Mouse (Mus musculus) embryonic facial prominence, embryonic 15.5 days (tissue): ENCODE measurements around the gene Pecam1. TPM values are rescaled to one million over a fixed set of nuclear protein-coding genes. Genes with fewer than 3 reads are reported as not detected.
"Not testable (repeated sequence)": the region's sequence is repeated elsewhere in the genome, so short reads cannot be mapped to it uniquely, and the experiment has no call there.

Source experiments
- ATAC-seq: fragments of 200-750 bp; cut with Nextera tagmentation; 2 replicates; pipeline ENCODE4 v1.8.0; 2017; ENCODE audit warnings: low read depth, moderate TSS enrichment; ENCODE audit not compliant: insufficient number of reproducible peaks, low FRiP score, low TSS enrichment
- H3K27ac ChIP-seq: fragments of 300-500 bp; sonication (generic); replicated peaks from 2 replicates; pipeline ENCODE4 v1.5.1; 2015; ENCODE audit warnings: mild to moderate bottlenecking, inconsistent platforms
- H3K27me3 ChIP-seq: fragments of 300-500 bp; sonication (generic); 2 replicates; pipeline ENCODE4 v1.6.1; 2015; ENCODE audit warnings: inconsistent platforms
- H3K36me3 ChIP-seq: fragments of 300-500 bp; sonication (generic); 2 replicates; pipeline ENCODE4 v1.6.1; 2015; ENCODE audit warnings: mild to moderate bottlenecking, inconsistent platforms
- H3K4me1 ChIP-seq: fragments of 300-500 bp; sonication (generic); 2 replicates; pipeline ENCODE4 v1.6.1; 2015; ENCODE audit warnings: inconsistent platforms
- H3K4me2 ChIP-seq: fragments of 300-500 bp; sonication (generic); replicated peaks from 2 replicates; pipeline ENCODE4 v1.6.1; 2015; ENCODE audit warnings: mild to moderate bottlenecking, inconsistent platforms
- H3K4me3 ChIP-seq: fragments of 300-500 bp; sonication (generic); replicated peaks from 2 replicates; pipeline ENCODE4 v1.5.1; 2015; ENCODE audit warnings: mild to moderate bottlenecking, inconsistent platforms
- H3K9ac ChIP-seq: fragments of 300-500 bp; sonication (generic); 2 replicates; pipeline ENCODE4 v1.6.1; 2015; ENCODE audit warnings: inconsistent platforms
- H3K9me3 ChIP-seq: fragments of 300-500 bp; sonication (generic); replicated peaks from 2 replicates; pipeline ENCODE4 v1.6.1; 2016; ENCODE audit warnings: inconsistent platforms
- WGBS: fragments of 180-500 bp; shearing (Covaris S2); methylation state at CpG from one replicate; pipeline ENCODE4 v1.1.7; 2015; 5-methylcytosine and 5-hydroxymethylcytosine counted together
- polyA plus RNA-seq: library from polyadenylated mRNA; unstranded; fragments of >200 nt; fragmentation: Nextera tagmentation; extraction: Ambion mirVana; gene quantifications from 2 replicates; pipeline ENCODE4 v1.2.1, GENCODE M21; 2015

Gene Pecam1
- polyA plus RNA-seq, 1 experiment from 2014 or later, result 43.7 TPM

GRCm38 (mm10) chr11:106663838-106664237 lies 86.6 kb downstream of the Pecam1 start:
- no peaks in the 10 kb centered on the region for H3K9me3 ChIP-seq
- H3K9ac ChIP-seq, result no peak overlapping the region
- no peak for ATAC-seq
- 54% methylated on average over 6 of the region's 6 CpGs for WGBS
- H3K27me3 ChIP-seq, result no peaks in the 10 kb centered on the region
- 0 out of 2 replicates have a peak overlapping the region, but pooled peaks have one; percentile 17 for H3K27ac ChIP-seq
- no peak overlapping the region for H3K4me2 ChIP-seq
- peaks cover 33% of the 10 kb centered on the region for H3K4me1 ChIP-seq
- no peak overlapping the region for H3K4me3 ChIP-seq
- no peaks in the 10 kb centered on the region for H3K36me3 ChIP-seq

- Histone ChIP-seq H3K27ac (no peak overlapping the region), H3K36me3 (no peaks in the 10 kb centered on the region), H3K4me3 (no peak overlapping the region), H3K27me3 (no peaks in the 10 kb centered on the region), H3K4me2 (no peak overlapping the region), H3K9ac (no peak overlapping the region), H3K9me3 (no peaks in the 10 kb centered on the region), H3K4me1 (peaks cover 40% of the 10 kb centered on the region)
- 82% methylated on average over 10 of the region's 11 CpGs for WGBS
- ATAC-seq, result no peak
Observed at GRCm38 (mm10) chr11:106662634-106663407, 87.6 kb downstream of the Pecam1 start.

GRCm38 (mm10) chr11:106660453-106661081 lies 89.9 kb downstream of the Pecam1 start:
- no peak overlapping the region for H3K4me2 ChIP-seq
- H3K4me3 ChIP-seq, result no peak overlapping the region
- peak overlapping the region; percentile 95 for H3K27ac ChIP-seq
- no peaks in the 10 kb centered on the region for H3K9me3 ChIP-seq
- WGBS, result 71% methylated on average over 13 of the region's 13 CpGs
- no peaks in the 10 kb centered on the region for H3K27me3 ChIP-seq
- no peak overlapping the region for H3K9ac ChIP-seq
- no peak for ATAC-seq
- H3K4me1 ChIP-seq, result peaks cover 45% of the 10 kb centered on the region
- H3K36me3 ChIP-seq, result no peaks in the 10 kb centered on the region

GRCm38 (mm10) chr11:106659598-106660295 lies 90.7 kb downstream of the Pecam1 start:
- ATAC-seq, result no peak
- 42% methylated on average over 15 of the region's 15 CpGs for WGBS
- H3K36me3 ChIP-seq, result no peaks in the 10 kb centered on the region
- peaks cover 42% of the 10 kb centered on the region for H3K4me1 ChIP-seq
- H3K27me3 ChIP-seq, result no peaks in the 10 kb centered on the region
- no peaks in the 10 kb centered on the region for H3K9me3 ChIP-seq
- H3K27ac ChIP-seq, result peak overlapping the region; percentile 95
- no peak overlapping the region for H3K9ac ChIP-seq
- no peak overlapping the region for H3K4me2 ChIP-seq
- no peak overlapping the region for H3K4me3 ChIP-seq

- H3K27me3 ChIP-seq, result no peaks in the 10 kb centered on the region
- H3K9ac ChIP-seq, result peak overlapping the region; percentile 9; the same call in 1 of the 2 replicates
- 11% methylated on average over 14 of the region's 14 CpGs for WGBS
- no peaks in the 10 kb centered on the region for H3K9me3 ChIP-seq
- peak overlapping the region; percentile 33 for H3K4me2 ChIP-seq
- no peaks in the 10 kb centered on the region for H3K36me3 ChIP-seq
- peak overlapping the region; percentile 95 for H3K27ac ChIP-seq
- H3K4me1 ChIP-seq, result peaks cover 36% of the 10 kb centered on the region
- H3K4me3 ChIP-seq, result no peak overlapping the region
- peak; percentile 87 for ATAC-seq
Observed at GRCm38 (mm10) chr11:106658051-106658880, 92.2 kb downstream of the Pecam1 start.

- 84% methylated on average over 5 of the region's 5 CpGs for WGBS
- not testable (repeated sequence) for H3K27me3 ChIP-seq, ATAC-seq, H3K36me3 ChIP-seq, H3K4me2 ChIP-seq, H3K9ac ChIP-seq, H3K9me3 ChIP-seq, H3K4me3 ChIP-seq
- peak overlapping the region; percentile 95 for H3K27ac ChIP-seq
- H3K4me1 ChIP-seq, result peaks cover 36% of the 10 kb centered on the region
Observed at GRCm38 (mm10) chr11:106656896-106657498, 93.4 kb downstream of the Pecam1 start.

GRCm38 (mm10) chr11:106648347-106648746 lies 102.1 kb downstream of the Pecam1 start:
- no peak overlapping the region for H3K9ac ChIP-seq
- H3K4me2 ChIP-seq, result no peak overlapping the region
- no peak overlapping the region for H3K27ac ChIP-seq
- H3K27me3 ChIP-seq, result no peaks in the 10 kb centered on the region
- H3K36me3 ChIP-seq, result no peaks in the 10 kb centered on the region
- no peak overlapping the region for H3K4me3 ChIP-seq
- 22% methylated on average over 13 of the region's 13 CpGs for WGBS
- no peaks in the 10 kb centered on the region for H3K4me1 ChIP-seq
- H3K9me3 ChIP-seq, result no peaks in the 10 kb centered on the region
- no peak for ATAC-seq

GRCm38 (mm10) chr11:106642966-106643637 lies 107.3 kb downstream of the Pecam1 start:
- H3K27me3 ChIP-seq, result no peaks in the 10 kb centered on the region
- 74% methylated on average over 8 of the region's 8 CpGs for WGBS

GRCm38 (mm10) chr11:106641580-106641979 lies 108.8 kb downstream of the Pecam1 start:
- 63% methylated on average over 1 of the region's 1 CpGs for WGBS
- Histone ChIP-seq H3K9me3 (no peaks in the 10 kb centered on the region), H3K4me3 (no peak overlapping the region), H3K4me1 (peaks cover 13% of the 10 kb centered on the region), H3K27me3 (no peaks in the 10 kb centered on the region), H3K9ac (no peak overlapping the region), H3K36me3 (no peaks in the 10 kb centered on the region), H3K27ac (no peak overlapping the region), H3K4me2 (no peak overlapping the region)
- ATAC-seq, result no peak

More at GRCm38 (mm10) chr11:106642966-106643637, 107.3 kb downstream of the Pecam1 start:
- H3K4me1 ChIP-seq, result peaks cover 13% of the 10 kb centered on the region
- no peak overlapping the region for H3K9ac ChIP-seq
- no peaks in the 10 kb centered on the region for H3K9me3 ChIP-seq
- H3K4me2 ChIP-seq, result no peak overlapping the region
- H3K27ac ChIP-seq, result no peak overlapping the region
- H3K4me3 ChIP-seq, result no peak overlapping the region
- H3K36me3 ChIP-seq, result no peaks in the 10 kb centered on the region
- ATAC-seq, result no peak

- H3K4me2 ChIP-seq, result no peak overlapping the region; the same call in 1 of the 2 replicates
- H3K9ac ChIP-seq, result no peak overlapping the region
- no peak overlapping the region for H3K4me3 ChIP-seq
- H3K4me1 ChIP-seq, result peaks cover 13% of the 10 kb centered on the region
- no peak for ATAC-seq
- H3K27ac ChIP-seq, result no peak overlapping the region
- no peaks in the 10 kb centered on the region for H3K9me3 ChIP-seq
- H3K27me3 ChIP-seq, result no peaks in the 10 kb centered on the region
- no peaks in the 10 kb centered on the region for H3K36me3 ChIP-seq
- 16% methylated on average over 8 of the region's 9 CpGs for WGBS
Observed at GRCm38 (mm10) chr11:106640059-106640458, 110.4 kb downstream of the Pecam1 start.
